Mouse (Mus musculus): Measurements from ENCODE around the gene Zfp114.

The Zfp114 gene

DNA sequence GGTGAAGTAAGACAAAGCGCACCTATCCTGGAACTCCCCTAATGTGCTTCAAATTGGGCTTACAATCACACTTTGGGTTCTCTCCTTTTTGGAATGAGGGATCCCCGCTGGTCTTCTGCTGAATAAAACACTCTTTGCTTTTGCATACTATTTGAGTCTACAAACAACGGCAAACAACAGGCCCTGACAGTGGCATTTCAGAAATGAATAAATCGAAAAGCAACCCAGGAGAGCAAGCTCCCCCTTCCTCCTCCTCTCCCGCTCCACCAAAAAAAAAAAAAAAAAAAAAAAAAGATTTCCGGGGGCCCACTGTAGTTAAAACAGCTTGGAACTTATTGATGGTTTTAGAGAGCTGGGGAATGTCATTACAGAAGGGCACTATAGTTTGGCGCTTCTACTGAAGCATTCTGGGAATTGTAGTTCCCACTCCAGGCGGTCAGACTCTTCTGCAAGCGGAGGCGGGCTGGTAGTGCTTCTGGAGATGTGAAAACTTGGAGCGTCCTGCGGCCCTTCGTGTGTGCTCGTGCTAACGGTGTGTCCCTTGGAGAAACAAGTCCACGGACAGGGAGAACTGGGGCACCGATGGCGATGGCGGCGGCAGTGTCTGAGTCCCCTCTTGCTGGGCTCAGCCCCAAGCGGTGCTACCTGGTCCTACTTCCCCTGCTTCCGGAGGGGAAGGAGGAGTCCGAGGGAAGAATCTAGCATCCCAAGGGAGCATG, at the start of gene Zfp114:
Gene Zfp114 (plus strand): TSS at position 443 of the 719 bp plus-strand sequence.
- peak; percentile 8 to 19 for DNase-seq (ENCODE audit: low spot score in 2 of 2)

DNA sequence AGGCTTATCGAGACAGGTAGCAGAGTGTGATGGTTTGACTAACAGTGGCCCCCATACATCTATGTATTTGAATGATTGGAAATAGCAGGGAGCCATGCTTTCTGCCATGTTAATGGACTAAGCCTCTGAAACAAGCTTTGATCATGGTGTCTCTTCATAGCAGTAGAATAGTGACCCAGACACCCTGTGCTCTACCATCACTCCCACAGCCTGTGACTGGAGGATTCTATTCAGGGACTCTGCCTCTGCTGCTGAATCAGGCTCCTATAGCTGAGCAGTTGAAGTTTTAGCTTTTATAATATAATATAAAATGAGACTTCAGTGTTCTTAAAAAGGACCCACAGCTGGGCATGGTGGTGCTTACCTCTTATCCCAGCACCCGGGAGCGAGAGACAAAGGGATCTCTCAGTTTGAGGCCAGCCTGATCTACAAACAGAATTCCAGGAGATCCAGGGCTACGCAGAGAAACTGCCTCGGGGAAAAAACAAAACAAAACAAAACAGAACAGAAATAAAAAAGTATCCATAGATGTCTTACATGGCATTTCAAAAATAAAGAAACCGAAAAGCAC, 41.4 kb upstream of the Zfp114 start:
- no peak for DNase-seq (ENCODE audit: low spot score in 2 of 2)

DNA sequence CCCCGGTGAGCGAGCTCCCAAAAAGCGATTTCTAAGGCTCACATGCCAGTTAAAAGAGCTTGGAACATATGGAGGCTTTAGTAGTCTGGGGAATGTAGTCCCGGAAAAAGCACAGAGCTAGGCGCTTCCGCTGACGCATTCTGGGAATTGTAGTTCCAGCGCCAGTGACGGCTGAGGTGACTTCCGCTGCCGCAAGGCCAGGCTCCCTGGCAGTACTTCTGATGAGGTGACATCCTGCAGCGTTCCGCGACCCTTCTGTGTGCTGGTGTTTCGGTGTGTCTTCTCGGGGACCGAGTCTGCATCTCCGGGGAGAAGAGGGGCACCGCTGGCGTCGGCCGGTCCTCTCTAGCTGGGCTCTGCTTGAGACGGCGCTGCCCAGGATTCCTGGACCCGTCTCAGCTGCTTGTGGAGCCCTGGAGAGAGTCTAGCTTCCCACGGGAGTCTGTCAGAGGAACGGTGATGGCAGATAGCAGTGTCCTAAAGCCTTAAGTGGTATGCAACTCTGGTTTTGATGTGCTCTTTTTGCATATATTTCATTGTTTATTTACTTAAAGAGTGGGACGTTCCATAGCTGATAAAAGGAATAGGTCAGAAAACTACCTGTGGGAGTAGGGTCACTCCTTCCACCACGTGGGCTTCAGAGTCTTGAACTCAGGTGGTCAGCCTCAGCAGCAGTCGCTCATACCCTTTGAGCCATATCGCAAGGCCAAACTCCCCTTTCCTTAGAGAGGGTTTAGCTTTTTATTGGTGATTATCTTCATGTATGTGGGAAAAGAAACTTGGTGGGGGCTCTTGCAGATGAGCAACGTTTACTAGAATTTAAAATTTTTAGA, 40.6 kb upstream of the Zfp114 start, which contains the start of gene Zfp235:
Gene Zfp235 (plus strand): TSS at position 174 of the 833 bp plus-strand sequence.
- peak; percentile 82 for DNase-seq (ENCODE audit: low spot score in 2 of 2)

DNA sequence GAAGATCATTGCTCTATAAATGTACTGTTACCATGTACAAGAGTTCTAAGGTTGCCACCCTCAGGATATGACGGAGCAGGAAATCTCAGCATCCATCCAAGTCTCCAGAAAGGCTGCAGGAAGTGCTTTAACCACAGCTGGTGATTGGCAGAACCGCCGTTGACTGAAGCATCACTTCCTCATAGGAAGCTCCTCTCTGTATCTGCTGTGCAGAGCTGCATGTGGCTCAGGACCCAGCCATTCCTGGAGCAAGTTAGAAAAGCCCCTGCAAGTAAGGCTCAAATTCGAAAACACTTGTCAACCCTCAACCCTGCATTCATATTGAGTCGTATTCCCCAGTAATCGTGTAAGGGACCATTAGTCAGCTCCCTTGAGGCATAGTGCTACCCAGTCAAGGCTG, 32.3 kb upstream of the Zfp114 start:
- DNase-seq (ENCODE audit: low spot score in 2 of 2) = no peak

DNA sequence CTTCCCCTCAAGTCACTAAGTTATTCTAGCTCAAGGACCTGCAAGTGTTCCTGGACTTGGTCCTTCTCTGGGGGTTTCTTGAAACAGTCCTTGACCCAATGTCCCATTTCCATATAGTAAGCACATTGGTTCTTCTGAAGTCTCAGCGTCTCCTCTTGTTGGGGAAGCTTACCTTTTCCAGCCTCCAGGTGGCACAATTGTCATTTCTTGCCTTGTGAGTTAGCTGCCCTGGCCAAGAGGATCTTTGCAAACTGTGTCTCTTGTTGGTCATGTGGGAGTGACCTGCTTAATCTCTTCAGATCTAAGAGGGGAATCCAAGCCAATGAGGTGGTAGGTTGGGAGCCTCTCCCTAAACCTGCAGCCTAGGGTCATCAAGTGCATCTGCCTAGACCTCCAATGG, 21.6 kb upstream of the Zfp114 start:
- no peak for DNase-seq (ENCODE audit: low spot score in 2 of 2)

DNA sequence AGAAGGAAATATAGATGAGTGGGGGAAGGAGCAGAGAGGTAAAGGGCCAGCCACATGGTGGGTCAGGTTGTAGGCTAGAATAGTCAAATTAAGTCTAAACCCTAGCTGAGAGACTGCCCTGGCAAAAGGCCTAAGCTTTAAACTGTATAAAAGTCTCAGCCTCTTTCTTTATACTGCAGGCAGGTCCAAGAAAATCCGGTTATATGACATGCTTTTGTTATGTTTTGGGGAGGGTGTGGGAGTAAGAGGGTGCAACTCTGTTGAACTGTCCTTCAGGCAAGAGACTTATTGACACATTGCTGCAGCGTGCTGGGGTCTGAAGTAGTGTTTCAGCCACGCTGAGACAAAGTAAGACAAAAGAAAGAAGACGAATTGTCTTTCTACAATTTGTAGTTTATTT, 2.7 kb upstream of the Zfp114 start:
- DNase-seq (ENCODE audit: low spot score in 2 of 2) = no peak

DNA sequence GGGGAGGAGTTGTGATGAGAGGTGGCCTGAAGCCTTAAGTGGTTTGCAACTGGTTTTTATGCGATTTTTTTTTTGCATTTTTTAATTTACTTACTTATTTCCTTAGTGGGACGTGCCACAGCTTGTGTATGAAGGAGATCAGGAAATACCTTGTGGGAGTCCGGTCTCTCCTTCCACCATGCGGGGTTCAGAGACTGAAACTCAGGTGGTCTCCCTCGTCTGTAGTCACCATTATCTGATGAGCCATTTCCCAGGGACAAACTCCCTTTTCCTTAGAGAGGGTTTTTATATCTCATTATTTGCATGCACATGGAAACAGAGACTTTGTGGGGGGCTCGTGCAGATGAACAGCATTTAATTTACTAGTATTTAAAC, 464 bp downstream of the Zfp114 start:
- DNase-seq (ENCODE audit: low spot score in 2 of 2) = no peak

DNA sequence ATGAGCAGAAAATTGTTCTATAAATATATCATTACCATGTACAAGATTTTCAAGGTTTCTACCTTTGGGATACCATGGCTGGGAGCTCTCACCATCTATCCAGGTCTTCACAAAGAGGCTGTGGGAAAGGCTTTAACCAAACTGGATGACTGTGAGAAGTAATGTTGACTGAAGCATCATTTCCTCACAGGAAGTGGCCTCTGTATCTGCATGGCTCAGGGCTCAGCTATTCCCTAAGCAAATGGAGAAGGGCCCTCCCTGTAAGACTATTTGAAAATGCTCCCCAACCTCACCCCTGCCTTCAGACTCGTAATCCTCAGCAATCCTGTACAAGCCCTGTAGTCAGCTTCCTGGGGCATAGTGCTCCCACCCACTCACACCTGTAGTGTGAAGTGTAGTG, 12.8 kb downstream of the Zfp114 start:
- no peak for DNase-seq (ENCODE audit: low spot score in 2 of 2)

DNA sequence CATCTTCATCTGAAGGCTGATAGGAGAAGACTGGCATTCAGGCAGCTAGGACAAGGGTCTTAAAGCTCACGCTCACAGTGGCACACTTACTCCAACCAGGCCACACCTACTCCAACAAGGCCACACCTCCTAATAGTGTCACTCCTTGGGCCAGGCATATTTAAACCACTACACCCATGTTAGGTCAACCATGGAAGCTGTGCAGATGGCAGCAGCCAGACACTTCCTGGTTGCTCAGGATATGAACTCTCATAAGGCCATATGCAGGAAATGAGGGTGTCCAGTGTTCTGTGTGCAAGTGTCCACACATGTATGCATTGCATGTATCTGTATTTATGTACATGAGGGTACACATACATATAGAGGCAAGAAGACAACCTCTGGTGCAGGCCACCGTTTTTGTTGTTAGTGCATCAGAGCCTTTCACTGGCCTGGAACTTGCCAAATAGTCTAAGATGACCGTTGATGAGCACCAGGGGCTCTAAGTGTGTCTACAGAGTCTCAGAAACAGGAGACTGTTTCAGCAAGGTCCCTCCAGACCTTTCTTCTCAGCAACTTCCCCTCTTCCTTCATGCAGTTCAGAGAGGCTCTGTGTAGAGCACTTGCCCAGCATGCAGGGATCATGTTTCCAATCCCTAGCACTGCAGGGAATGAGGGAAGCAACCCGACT, 14.2 kb downstream of the Zfp114 start:
- DNase-seq (ENCODE audit: low spot score in 2 of 2) = no peak

DNA sequence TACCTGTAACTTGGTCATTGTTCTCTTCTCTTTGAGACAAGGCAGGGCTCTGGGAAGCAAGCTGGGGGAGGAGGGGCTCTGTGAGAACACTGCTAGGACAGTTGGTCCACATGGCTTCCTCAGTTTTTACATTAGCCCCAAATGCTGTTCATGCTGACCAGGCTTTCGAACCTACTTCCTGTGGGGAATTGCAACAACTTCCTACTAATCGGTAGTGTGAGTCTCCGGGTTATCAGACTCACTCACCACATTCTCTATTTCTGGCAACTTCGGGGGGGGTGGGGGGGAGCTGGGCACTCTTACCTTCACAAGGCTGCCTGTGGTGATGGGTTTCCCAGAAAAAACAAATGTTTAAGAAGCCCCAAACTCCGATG, 14.7 kb downstream of the Zfp114 start:
- DNase-seq (ENCODE audit: low spot score in 2 of 2) = no peak

DNA sequence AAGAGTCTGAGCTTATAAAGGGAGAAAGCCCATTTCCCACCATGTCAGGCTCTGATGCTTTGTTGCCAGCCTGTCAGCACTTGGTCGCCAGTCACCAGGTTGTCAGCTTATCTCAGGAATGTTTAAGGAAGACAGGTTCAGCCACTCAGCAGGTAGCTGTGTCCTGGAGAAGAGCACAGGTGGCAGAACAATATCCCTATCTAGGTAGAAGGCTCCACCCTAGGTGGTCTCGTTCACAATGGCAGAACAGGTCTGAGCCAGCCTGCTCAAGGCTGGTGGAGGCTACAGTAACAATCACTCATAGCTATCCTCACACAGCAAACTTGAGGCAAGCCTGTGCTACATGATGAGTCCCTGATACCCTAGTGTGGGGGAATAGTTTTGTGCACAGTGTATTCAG, 16.5 kb downstream of the Zfp114 start:
- DNase-seq (ENCODE audit: low spot score in 2 of 2) = no peak

DNA sequence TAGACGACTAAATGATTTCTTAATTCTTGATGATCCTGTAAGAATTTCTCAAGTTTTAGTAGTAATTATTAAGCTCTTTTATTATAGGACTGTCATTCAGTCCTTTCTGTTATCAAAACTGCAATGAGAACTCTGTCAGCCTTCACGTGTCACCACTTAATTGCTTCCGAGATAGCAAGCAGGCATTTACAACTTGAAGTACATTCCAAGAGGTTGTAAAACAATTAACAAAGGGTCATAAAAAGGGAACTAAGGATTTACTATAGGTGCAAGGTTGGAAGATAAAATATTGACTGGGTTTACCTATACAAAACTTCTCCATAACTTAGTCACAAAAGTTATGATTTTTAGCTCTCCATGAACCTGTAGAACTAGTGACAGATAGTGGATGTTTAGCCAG, 18.3 kb downstream of the Zfp114 start:
- no peak for DNase-seq (ENCODE audit: low spot score in 2 of 2)

DNA sequence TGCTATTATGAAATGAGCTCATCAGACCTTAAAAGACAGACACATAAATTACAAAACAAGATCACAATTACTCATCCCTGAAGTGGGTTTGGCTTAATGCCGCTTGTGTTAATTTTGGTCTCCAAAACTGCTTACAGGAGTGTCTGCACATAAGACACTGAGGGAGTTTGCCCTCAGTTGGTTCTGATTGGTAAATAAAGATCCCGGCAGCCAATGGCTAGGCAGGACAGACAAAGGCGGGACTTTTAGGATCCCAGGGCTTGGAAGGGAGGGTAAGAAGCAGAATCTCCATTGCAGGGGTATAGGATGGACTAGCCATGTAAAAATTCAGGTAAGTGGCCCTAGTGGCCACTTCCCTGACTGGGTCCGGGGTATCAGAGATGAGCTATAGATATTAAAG, 22.1 kb downstream of the Zfp114 start:
- DNase-seq (ENCODE audit: low spot score in 2 of 2) = no peak

DNA sequence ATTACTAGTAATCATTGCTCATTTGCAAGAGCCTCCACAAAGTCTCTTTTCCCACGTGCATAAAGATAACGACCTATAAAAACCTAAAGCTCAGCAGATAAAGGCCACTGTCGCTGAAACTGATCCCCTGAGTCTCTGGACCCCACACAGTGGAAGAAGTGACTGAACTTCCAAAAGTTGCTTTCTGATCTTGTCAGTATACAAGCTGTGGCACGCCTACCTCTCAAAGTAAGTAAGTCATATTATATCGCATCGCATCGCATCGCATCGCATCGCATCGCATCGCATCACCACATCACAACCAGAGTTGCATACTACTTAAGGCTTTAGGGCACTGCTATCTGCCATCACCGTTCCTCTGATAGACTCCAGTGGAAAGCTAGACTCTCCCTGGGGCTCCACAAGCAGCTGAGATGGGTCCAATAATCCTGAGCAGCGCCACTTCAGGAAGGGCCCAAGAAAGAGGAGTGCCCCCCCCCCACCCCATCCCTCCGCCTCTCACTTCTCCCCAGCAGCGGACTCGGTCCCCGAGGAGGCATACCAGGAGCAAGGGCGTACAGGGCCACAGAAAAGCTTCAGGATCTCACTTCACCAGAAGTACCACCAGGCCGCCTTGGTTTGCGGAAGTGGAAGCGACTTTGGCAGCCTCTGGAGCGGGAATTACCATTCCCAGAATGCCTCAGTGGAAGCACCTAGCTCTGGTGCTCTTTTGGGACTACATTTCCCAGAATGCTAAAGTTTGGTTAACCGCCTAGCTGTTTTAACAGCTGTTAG, 32.8 kb downstream of the Zfp114 start:
- DNase-seq (ENCODE audit: low spot score in 2 of 2) = no peak

DNA sequence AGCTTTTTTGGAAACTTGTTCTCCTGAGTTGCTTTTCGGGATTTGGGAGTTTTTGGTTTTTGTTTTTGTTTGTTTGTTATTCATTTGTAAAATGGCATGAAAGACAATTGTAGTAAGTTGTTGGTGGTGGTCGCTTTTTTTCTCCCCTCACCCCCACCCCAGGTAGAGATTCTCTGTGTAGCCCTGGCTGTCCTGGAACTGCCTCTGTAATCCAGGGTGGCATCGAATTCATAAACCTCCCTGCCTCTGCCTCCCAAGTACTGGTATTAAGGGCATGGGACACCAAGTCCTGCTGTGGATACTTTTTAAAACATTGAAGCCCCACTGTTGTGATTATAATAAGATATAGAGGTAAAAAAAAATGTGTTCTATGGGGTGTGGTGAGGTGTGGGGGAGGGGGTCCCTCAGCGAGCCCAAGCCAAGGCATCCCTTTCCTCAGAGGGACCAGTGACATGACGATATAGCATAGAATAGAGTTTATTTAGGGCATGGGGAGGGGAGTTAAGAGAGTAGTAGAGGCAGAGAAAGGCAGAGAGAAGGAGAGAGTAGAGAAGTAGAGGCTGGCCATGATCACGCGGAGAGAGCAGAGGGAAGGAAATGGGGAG, 33.5 kb downstream of the Zfp114 start:
- DNase-seq (ENCODE audit: low spot score in 2 of 2) = no peak

DNA sequence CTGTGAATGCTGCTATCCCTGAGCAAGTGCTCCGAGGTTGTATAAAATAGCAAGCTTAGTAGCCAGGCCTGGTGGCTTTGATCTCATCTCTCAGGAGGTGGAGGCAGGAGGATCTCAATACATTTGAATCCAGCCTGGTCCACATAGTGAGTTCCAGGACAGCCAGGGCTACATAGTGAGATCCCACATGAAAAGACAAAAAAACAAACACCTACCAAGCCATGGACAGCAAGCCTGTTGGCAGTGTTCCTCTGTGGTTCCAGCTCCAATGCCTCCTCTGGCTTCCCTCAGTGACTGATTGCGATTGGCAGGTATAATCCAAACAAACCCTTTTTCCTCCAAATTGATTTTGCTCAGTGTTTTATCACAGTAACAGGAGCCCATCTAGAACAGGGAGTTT, 35.4 kb downstream of the Zfp114 start:
- no peak for DNase-seq (ENCODE audit: low spot score in 2 of 2)

DNA sequence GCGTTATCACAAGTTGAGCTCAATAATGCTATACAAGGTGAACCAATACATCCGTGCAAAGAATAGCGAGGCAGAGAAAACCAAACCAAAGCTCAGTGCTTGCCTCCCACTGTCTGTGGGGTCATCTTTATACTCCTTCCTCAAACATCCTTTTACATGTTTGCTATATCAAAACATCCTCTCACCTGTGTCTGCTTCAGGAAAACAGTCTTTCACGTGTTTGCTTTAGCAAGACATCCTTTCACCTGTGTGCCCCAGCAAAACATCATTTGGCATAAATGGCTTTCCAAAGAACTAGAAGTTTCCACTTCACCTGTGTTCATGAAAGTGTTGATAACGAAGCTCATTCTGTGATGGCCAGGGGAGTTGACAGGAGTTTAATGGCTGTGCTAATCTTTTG, 36.5 kb downstream of the Zfp114 start, which contains the start of gene Zfp111:
Gene Zfp111 (minus strand): TSS at position 101 of the 400 bp plus-strand sequence.
- no peak for DNase-seq (ENCODE audit: low spot score in 2 of 2)

Measured in thymus, postnatal 10 days (tissue).